Mouse (Mus musculus) liver, embryonic 14.5 days (tissue): Measurements from ENCODE around the gene Entpd3. TPM values are rescaled to one million over a fixed set of nuclear protein-coding genes. Genes with fewer than 3 reads are reported as not detected.
A peak's percentile ranks its signal among the peaks of the same experiment; 100 is the strongest.

ENCODE experiments used
- ATAC-seq: fragments of 200-750 bp; cut with Nextera tagmentation; 2 replicates; pipeline ENCODE4 v1.8.0; 2017; ENCODE audit warnings: moderate number of reproducible peaks, mild to moderate bottlenecking, moderate library complexity; ENCODE audit not compliant: insufficient read depth
- DNase-seq, 3 experiments: peaks; one replicate each; pipeline ENCODE4 v3.0.0-alpha.2; 2012 to 2013; ENCODE audit warnings: low read depth in 3 of 3, low spot score in 3 of 3
- H3K27ac ChIP-seq: fragments of 300-500 bp; sonication (generic); 2 replicates; pipeline ENCODE4 v1.5.1; 2014; ENCODE audit warnings: moderate library complexity, mild to moderate bottlenecking, control low read depth, inconsistent platforms
- H3K27me3 ChIP-seq: fragments of 300-500 bp; sonication (generic); 2 replicates; pipeline ENCODE4 v1.6.1; 2014; ENCODE audit warnings: mild to moderate bottlenecking, low read length, moderate library complexity; ENCODE audit not compliant: control insufficient read depth, insufficient read depth
- H3K36me3 ChIP-seq: fragments of 300-500 bp; sonication (generic); replicated peaks from 2 replicates; pipeline ENCODE4 v1.6.1; 2014; ENCODE audit warnings: low read depth; ENCODE audit not compliant: control insufficient read depth, insufficient read depth
- H3K4me1 ChIP-seq, 2 experiments: fragments of 200-500 bp in 1 of 2; fragments of 300-500 bp in 1 of 2; sonication (generic) in 1 of 2; replicated peaks; 2 replicates each; pipeline ENCODE4 v1.6.1; 2012 to 2014; ENCODE audit warnings: antibody characterized with exemption in 1 of 2, inconsistent platforms in 1 of 2, low read length in 1 of 2; ENCODE audit not compliant: control insufficient read depth in 2 of 2, insufficient read depth in 2 of 2
- H3K4me2 ChIP-seq: fragments of 300-500 bp; sonication (generic); 2 replicates; pipeline ENCODE4 v1.6.1; 2014; ENCODE audit warnings: low read depth, mild to moderate bottlenecking, control low read depth, moderate library complexity
- H3K4me3 ChIP-seq, 2 experiments: fragments of 200-500 bp in 1 of 2; fragments of 300-500 bp in 1 of 2; sonication (generic) in 1 of 2; 2 replicates each; pipeline ENCODE4 v1.5.1; 2012 to 2014; ENCODE audit warnings: low read depth in 2 of 2, low read length in 2 of 2, mild to moderate bottlenecking in 2 of 2, control low read depth in 1 of 2, inconsistent platforms in 1 of 2, moderate library complexity in 1 of 2; ENCODE audit not compliant: insufficient read depth in 1 of 2
- H3K9ac ChIP-seq: fragments of 300-500 bp; sonication (generic); replicated peaks from 2 replicates; pipeline ENCODE4 v1.6.1; 2014; ENCODE audit warnings: mild to moderate bottlenecking, control low read depth, moderate library complexity
- H3K9me3 ChIP-seq: fragments of 300-500 bp; sonication (generic); 2 replicates; pipeline ENCODE4 v1.6.1; 2016; ENCODE audit warnings: low read length, mixed read lengths; ENCODE audit not compliant: control insufficient read depth
- CTCF ChIP-seq: IDR thresholded peaks from 2 replicates; pipeline ENCODE4 v1.5.1; 2016; ENCODE audit warnings: antibody characterized with exemption, low read depth, control low read depth
- EP300 ChIP-seq: IDR thresholded peaks from 2 replicates; pipeline ENCODE4 v1.6.1; 2016; ENCODE audit warnings: antibody characterized with exemption, low read depth
- WGBS: fragments of 180-500 bp; shearing (Covaris S2); extraction: QIAGEN DNeasy Blood & Tissue Kit; methylation state at CpG from one replicate; pipeline ENCODE4 v1.1.7; 2014; ENCODE audit not compliant: insufficient replicate concordance; 5-methylcytosine and 5-hydroxymethylcytosine counted together
- polyA plus RNA-seq, 2 experiments: library from polyadenylated mRNA; depleted of rRNA in 1 of 2; stranded (reverse) in 1 of 2; unstranded in 1 of 2; fragments of >200 nt; fragmentation: Nextera tagmentation in 1 of 2; extraction: Ambion mirVana in 1 of 2; gene quantifications; 2 replicates each; pipeline versions ENCODE4 v1.2.1 to v1.2.3; 2012 to 2014

The Entpd3 gene
- polyA plus RNA-seq, 2 experiments = 0.01 TPM; not detected in 1

DNA sequence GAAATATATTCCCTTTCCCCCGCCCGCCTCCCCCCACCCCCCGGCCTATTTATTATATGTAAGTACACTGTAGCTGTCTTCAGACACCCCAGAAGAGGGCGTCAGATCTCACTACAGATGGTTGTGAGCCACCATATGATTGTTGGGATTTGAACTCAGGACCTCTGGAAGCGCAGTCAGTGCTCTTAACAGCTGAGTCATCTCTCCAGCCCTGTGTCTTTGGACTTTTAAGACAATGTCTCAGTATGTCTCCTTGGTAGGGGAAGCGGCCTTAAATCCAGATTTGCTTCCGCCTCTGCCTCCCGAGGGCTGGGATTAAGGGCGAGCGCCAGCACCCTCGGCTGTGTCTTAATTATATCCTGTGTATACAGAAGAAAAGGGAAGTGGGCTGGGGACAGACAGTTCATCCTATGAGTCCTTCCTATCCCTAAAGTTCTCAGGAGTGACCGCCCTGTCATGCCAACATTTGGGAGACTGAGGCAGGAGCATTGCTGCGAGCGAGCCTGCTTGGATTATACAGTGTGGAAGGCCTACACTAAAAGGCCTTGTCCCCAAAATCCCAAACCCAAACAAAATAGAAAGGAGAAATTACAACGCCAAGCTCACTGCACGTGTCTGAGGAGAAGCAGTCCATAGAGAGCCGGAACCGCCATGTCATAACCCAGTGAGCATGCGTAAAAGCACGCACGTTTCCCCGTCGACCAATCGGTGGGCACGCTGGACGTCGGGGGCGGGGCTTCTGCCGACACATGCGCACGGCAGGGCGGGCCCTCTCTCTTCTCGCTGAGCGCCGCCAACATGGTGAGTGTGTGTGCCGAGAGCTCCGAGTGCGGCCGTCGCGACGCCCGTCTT is 31.3 kb downstream of the Entpd3 start, which contains the start of gene Rpl14:
Gene Rpl14 (plus strand): TSS at position 704 of the 852 bp plus-strand sequence.
- peak within 1 kb of the TSS; percentile 79 for H3K9ac ChIP-seq
- H3K4me1 ChIP-seq = peaks cover 18 to 28% of the 10 kb centered on the region in 2 experiments
- peaks cover 36% of the 10 kb centered on the region for H3K36me3 ChIP-seq
- TF ChIP-seq CTCF (no peak), EP300 (no peak)
- peak within 1 kb of the TSS; percentile 79 to 80 for H3K4me3 ChIP-seq
- peaks cover 3% of the 10 kb centered on the region for H3K9me3 ChIP-seq
- peak within 1 kb of the TSS; percentile 82 for H3K4me2 ChIP-seq
- WGBS = 3% methylated on average over 42 of the region's 43 CpGs
- H3K27ac ChIP-seq = peak within 1 kb of the TSS; percentile 72
- DNase-seq (peak; percentile 91 to 94 (median 93)), ATAC-seq (peak; percentile 88)
- H3K27me3 ChIP-seq = no peaks in the 10 kb centered on the region

- H3K27me3 ChIP-seq = no peaks in the 10 kb centered on the region
- DNase-seq (no peak), ATAC-seq (peak; percentile 75)
- WGBS = under 1% methylated on average over 51 of the region's 53 CpGs
- peaks cover 18 to 33% of the 10 kb centered on the region in 2 experiments for H3K4me1 ChIP-seq
- peaks cover 36% of the 10 kb centered on the region for H3K36me3 ChIP-seq
- peak overlapping the region; percentile 72 for H3K27ac ChIP-seq
- TF ChIP-seq EP300 = no peak
- TF ChIP-seq CTCF = no peak
- peak overlapping the region; percentile 82 for H3K4me2 ChIP-seq
- H3K9ac ChIP-seq = peak overlapping the region; percentile 79
- peak overlapping the region; percentile 79 to 80 for H3K4me3 ChIP-seq
- H3K9me3 ChIP-seq = peaks cover 3% of the 10 kb centered on the region
These were observed 32.2 kb downstream of the Entpd3 start for GRCm38 (mm10) chr9:120571593-120572385.

GRCm38 (mm10) chr9:120575748-120576661 is 36.4 kb downstream of the Entpd3 start:
- 41% methylated on average over 6 of the region's 6 CpGs for WGBS
- ATAC-seq (no peak), DNase-seq (no peak)
- Histone ChIP-seq H3K27me3 (no peaks in the 10 kb centered on the region), H3K9me3 (no peaks in the 10 kb centered on the region), H3K4me3 (no peak overlapping the region), H3K9ac (no peak overlapping the region), H3K36me3 (peaks cover 36% of the 10 kb centered on the region), H3K27ac (peak overlapping the region; percentile 47), H3K4me2 (peak overlapping the region; percentile 94), H3K4me1 (peaks cover 14 to 28% of the 10 kb centered on the region in 2 experiments)
- TF ChIP-seq CTCF (peak; percentile 71), EP300 (no peak)

- Histone ChIP-seq H3K27ac (peak overlapping the region; percentile 47), H3K9me3 (no peaks in the 10 kb centered on the region), H3K4me1 (peaks cover 14 to 28% of the 10 kb centered on the region in 2 experiments), H3K4me3 (peak overlapping the region; percentile 22 to 85; a peak in 3 of 4 replicates), H3K27me3 (no peaks in the 10 kb centered on the region), H3K36me3 (peaks cover 36% of the 10 kb centered on the region), H3K4me2 (peak overlapping the region; percentile 94), H3K9ac (no peak overlapping the region)
- DNase-seq = no peak
- TF ChIP-seq EP300 (no peak), CTCF (no peak)
- peak; percentile 6; the same call in 1 of the 2 replicates for ATAC-seq
- 7% methylated on average over 4 of the region's 4 CpGs for WGBS
These were observed 37.0 kb downstream of the Entpd3 start for GRCm38 (mm10) chr9:120576662-120577013.
